Mouse (Mus musculus): ENCODE results near the gene Gclc. TPM values are rescaled to one million over a fixed set of nuclear protein-coding genes. Genes with fewer than 3 reads are reported as not detected.

Gclc gene
- total RNA-seq (2021) = 1 to 10 TPM; 7.1 to 7.9 TPM
- long read RNA-seq, experiment 1, partial matches to known transcripts = 0 of 5 reads
- long read RNA-seq, experiment 1, other reads (novel, unspliced or antisense) = 1 of 5 reads
- long read RNA-seq, experiment 2, transcript Gclc-201 (16 exons, 3,423 nt) = major isoform, 6 of 9 reads
- long read RNA-seq, experiment 2, partial matches to known transcripts = 0 of 9 reads
- long read RNA-seq, experiment 2, other reads (novel, unspliced or antisense) = 3 of 9 reads

- peak; percentile 88 for DNase-seq
Measured at GRCm38 (mm10) chr9:77753853-77754727, at the start of gene Gclc. Gene Gclc, plus strand, starts transcription at chr9:77754535.

DNA sequence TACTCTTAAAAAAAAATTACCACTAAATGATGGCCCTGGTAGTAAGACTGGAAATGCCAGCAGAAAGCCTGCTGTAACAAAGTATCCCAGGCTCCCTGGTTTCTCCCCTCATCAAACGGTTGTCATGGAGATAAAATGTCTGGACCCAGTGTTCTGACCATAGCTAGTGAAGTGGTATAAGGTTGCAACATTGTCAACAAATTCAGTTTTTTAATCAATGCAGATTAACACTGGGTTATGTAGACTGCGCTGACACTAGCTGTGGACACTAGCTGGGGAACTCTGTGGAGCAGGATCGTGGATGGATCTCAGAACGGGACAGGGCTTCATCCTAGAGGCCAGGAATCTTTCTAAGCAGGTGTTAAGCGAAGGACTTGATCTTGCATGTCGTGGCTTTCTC lies 47.8 kb upstream of the Gclc start:
- no peak for DNase-seq

DNA sequence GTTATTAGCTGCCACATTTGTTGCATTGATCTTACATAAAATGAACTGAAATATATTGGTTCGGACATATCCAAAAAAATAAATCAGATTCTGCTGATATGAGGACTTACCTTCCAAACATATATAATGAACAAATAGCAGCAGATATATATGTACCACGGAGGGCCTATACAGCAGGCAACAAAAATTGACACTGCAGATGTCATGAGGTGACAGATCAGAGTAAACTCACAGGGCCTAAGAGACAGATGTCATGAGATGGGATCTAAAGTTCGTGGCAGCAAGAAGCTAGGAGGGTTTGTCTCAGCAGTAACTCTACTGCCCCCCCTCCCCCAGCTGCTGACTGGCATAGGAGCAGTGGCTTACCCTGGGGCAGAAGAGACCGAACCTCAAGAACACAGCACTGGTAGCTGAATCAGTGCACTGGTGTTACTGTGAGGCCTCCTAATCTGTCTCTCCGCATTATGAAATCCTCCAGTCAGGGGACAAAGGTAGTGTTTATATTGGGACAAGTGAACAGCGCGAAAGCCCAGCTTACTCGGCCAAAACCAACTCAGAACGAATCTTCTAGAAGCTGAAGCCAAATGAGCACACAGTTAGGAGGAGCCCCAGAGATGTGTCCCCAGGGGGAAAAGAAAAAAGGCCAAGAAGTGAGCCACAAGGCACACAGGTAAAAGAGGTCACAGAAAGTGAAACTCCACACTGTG lies 46.7 kb upstream of the Gclc start:
- DNase-seq = no peak

GRCm38 (mm10) chr9:77708950-77709349 lies 45.4 kb upstream of the Gclc start:
- no peak for DNase-seq

DNA sequence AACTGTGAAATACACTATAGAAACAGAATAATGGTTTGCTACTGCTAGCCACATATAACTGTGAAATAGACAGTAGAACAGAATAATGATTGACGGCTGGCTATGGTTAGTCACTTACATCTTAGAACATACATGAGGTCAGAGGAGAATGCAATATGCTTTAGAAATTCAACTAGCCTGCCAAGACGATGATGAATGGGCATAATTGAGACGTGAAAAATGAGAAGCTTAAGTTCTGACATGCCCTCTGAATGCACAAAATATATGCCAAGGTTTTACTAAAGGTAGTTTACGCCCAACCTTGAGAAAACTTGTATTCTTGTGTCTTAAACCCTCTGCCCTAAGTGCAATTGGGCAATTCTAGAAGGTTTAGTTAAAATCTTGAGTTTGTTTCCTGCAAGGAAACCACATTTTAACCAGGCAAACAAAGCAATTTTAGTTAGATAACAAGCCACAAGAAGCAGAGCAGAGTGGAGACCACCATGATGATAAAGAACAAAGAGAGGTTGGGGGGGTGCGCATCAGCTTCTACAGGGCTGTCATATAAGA lies 43.2 kb upstream of the Gclc start:
- no peak for DNase-seq

GRCm38 (mm10) chr9:77712816-77713215 lies 41.5 kb upstream of the Gclc start:
- no peak for DNase-seq

- no peak for DNase-seq
Measured at GRCm38 (mm10) chr9:77713301-77713700, 41.0 kb upstream of the Gclc start.

DNA sequence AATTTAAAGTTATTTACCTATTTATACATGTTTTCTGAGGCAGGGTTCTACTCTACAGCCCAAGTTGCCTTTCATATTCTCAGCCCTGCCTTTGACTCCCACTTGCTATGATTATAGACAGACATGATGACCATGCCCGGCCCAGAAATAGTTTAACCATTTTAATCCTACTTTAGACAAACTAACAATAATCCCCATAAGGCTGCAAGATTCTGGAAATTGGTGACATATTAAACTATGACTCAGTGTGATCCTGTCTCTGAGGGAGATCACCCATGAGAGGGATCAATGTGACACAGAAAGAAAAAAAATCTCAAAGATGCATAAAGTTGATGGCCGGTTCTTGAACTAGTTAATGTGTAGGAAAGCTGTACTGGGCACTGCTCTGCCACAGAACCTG lies 39.1 kb upstream of the Gclc start:
- no peak for DNase-seq

GRCm38 (mm10) chr9:77716009-77716408 lies 38.3 kb upstream of the Gclc start:
- no peak for DNase-seq

DNA sequence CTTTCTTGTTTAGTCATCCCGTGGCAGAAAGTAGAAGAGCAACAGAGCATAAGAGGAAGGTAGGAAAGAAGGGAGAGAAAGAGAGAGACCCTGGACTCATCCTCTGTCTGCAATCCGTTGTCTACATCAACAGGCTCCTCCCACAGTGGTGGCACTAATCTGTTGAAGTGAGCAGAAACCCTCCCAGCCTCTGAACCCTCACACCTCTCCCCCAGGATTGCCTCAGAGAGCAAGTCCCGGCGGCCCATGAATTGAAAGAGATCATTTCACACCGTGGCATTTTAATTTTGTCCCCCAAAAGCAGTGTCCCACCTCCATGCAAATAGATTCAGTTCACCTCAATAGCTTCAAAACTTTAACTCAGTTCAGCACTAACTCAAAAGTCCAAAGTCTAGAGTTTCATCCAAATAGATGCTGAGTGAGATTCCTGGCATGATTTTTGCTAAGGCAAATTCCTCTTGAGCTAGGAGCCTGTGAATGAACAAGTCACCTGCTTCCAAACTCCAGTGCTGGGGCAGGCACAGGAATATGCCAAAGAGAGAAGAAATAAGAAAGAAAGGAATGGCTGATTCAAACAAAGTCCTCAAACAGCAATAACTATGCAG lies 36.4 kb upstream of the Gclc start:
- DNase-seq = no peak

- no peak for DNase-seq
Measured at GRCm38 (mm10) chr9:77718816-77719411, 35.4 kb upstream of the Gclc start.

- no peak for DNase-seq
Measured at GRCm38 (mm10) chr9:77719675-77720074, 34.7 kb upstream of the Gclc start.

DNA sequence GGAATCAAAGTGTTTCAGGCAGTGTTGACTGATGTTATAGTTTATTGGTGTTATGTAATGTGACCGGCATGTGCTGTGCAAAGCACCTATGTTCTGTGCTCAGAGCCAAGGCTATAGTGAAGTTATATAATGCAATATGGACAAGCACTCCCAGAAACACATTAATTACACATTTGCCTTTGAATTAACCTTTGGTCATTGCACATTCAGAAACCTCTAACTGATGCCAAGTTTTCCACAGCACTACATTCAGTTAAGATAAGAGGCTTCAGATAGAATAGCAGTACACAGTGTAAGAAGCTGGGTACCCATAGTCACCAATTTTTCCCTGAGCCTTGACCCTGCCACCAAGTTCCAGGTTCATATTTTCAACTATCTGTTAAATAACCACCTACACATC lies 32.0 kb upstream of the Gclc start:
- DNase-seq = no peak

- no peak for DNase-seq
Measured at GRCm38 (mm10) chr9:77724216-77724615, 30.1 kb upstream of the Gclc start.

DNA sequence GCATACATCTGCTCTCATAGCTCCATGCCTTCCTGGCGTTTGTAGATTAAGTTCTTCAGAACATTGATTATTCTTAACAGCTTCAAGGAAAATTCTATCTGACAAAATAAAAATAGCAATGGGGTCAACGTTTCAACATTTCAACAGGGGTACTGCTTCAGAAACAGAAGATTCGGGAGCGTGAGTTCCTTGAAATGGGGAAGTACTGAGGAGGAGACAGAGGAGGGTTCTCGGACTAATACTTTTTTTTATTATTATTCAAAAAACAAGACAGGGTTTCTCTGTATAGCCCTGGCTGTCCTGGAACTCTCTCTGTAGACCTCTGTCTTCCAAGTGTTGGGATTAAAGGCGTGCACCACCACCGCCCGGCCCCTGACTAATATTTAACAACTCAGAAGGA lies 28.9 kb upstream of the Gclc start:
- DNase-seq = no peak

DNA sequence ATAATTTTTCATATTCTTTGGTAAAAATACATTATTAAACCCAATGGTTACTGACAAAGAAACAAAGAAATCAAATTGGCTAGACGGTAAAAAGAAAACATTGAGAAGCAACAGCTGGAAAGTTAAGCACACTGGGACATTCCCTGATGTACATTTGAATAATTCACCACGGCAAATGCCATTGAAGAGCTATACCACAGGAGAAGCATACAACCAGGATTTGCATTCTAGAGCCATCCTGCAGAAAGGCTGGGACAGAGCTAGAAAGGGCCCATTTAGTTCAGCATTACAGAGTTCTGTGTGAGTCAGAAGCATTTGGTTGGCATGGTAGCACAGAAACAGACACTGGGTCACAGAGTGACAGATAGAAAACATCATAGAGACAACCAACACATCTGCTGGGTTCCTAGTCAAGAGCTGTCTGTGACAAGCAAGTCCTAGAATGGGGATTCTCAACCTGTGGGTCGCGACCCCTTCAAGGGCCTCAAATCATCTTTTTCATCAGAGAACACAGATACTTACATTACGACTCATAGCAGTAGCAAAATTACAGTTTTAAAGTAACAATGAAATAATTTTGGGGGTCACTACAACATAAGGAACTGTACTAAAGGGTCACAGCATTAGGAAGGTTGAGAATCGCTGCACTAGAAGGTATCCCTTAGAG lies 28.2 kb upstream of the Gclc start:
- DNase-seq = no peak

- DNase-seq = no peak
Measured at GRCm38 (mm10) chr9:77727012-77727411, 27.3 kb upstream of the Gclc start.

DNA sequence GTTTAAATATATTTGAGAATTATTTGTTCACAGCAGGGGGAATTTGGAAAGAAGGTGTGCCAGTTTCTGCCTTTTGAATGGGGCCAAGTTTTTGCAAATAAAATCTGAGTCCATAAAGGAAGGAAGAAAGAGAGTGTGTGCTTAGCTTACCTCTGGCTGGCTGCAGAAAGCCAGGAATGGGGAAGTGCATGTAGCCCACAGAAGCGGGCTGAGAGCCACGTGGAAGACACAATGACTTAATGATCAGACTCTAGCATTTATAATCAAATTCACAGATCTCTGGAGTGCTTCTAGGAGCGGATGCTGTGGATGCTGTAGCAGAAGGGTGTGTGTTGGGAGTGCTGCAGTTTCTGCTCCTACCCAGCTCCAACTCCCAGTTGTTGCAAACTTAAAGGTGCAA lies 22.3 kb upstream of the Gclc start:
- DNase-seq = no peak

DNA sequence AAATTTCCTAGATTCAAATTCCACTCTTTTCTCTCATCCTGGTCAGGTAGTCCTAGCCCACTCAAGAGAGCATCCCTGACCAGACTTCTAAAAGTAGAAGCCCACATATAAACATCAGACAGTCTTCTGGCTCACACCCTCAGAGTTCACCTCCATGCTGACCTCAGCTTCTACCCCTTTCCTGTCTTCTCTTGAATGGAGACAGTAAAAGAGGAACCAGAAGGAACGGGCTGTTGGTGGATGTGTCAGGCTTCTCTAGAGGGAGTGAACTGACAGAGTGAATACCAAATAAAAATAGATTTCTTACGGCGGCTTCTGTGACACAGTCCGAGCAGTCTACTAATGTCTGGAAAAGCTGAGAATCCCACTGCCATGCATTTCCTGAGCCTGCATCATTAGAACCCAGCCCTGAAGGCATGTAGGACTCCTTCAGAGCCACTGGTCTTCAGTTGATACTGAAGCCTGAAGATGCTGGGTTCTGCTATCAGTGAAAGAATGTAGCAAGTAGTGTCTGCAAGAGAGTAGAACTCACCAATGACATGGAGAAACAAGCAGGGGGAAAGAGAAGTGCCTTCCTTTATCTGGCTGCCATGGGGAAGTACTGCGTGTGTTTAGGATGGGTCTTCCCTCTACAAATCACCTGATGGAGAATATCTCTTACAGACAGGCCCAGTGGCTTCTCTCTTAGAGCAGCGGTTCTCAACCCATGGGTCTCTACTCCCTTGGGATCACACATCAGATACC lies 16.9 kb upstream of the Gclc start:
- DNase-seq = no peak

- DNase-seq = no peak
Measured at GRCm38 (mm10) chr9:77741452-77741851, 12.9 kb upstream of the Gclc start.

DNA sequence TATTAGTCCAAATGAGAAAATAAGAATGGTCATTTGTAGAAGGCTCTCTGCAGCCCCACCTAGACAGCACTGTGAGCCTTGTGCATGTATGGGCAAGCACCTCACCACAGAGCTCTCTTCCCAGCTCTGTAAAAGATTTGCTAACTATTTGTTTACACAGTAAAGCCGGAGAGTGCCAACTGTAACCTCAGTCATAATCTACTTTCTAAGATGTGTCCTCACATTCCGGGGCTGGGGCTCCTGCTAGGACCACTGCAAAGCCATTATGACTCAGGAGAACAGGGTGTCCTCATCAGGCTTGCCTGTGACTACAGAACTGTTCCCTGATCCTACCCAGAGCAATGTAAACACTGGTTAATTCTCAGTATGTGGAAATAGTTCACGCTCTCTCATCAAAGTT lies 9.5 kb upstream of the Gclc start:
- DNase-seq = no peak
